Mouse (Mus musculus): ENCODE data around the gene Aff2.

The Aff2 gene

GRCm38 (mm10) chrX:69666145-69666677 lies 306.1 kb downstream of the Aff2 start:
- in situ Hi-C loops (cut with MboI; ENCODE audit: low pct_unique_long_range_greater_than_20kb in 1 of 2, low sequenced_read_pairs in 2 of 2, unreplicated experiment in 1 of 2) = no loop called here

- in situ Hi-C loops (cut with MboI; ENCODE audit: low pct_unique_long_range_greater_than_20kb in 1 of 2, low sequenced_read_pairs in 2 of 2, unreplicated experiment in 1 of 2) = no loop called here
Observed at GRCm38 (mm10) chrX:69675691-69676090, 315.6 kb downstream of the Aff2 start.

- in situ Hi-C loops (cut with MboI; ENCODE audit: low pct_unique_long_range_greater_than_20kb in 1 of 2, low sequenced_read_pairs in 2 of 2, unreplicated experiment in 1 of 2) = no loop called here
Observed at GRCm38 (mm10) chrX:69698840-69699239, 338.7 kb downstream of the Aff2 start.

DNA sequence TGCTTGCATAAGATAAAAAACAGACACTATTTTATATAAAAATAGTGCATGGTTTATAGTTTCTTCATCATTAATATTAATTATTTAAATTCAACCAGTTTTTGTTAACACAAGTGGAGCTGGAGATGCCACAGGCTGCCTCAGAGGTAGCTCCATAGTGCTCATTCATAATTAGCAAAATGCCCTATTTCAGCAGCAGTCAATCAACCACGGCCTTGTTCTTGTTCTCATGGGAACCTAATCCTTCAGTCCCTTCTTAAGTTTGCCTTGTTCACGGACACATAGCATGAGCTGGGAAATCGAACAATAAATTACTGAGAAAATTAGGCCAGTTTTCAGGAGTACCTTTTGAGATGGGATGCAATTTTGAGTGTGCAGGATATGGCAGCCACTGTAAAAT lies 378.9 kb downstream of the Aff2 start:
- in situ Hi-C loops (cut with MboI; ENCODE audit: low pct_unique_long_range_greater_than_20kb in 1 of 2, low sequenced_read_pairs in 2 of 2, unreplicated experiment in 1 of 2) = no loop called here

- in situ Hi-C loops (cut with MboI; ENCODE audit: low pct_unique_long_range_greater_than_20kb in 1 of 2, low sequenced_read_pairs in 2 of 2, unreplicated experiment in 1 of 2) = no loop called here
Observed at GRCm38 (mm10) chrX:69744962-69745597, 385.0 kb downstream of the Aff2 start.

- in situ Hi-C loops (cut with MboI; ENCODE audit: low pct_unique_long_range_greater_than_20kb in 1 of 2, low sequenced_read_pairs in 2 of 2, unreplicated experiment in 1 of 2) = no loop called here
Observed at GRCm38 (mm10) chrX:69801890-69802439, 441.9 kb downstream of the Aff2 start.

GRCm38 (mm10) chrX:69802481-69802880 lies 442.4 kb downstream of the Aff2 start:
- in situ Hi-C loops (cut with MboI; ENCODE audit: low pct_unique_long_range_greater_than_20kb in 1 of 2, low sequenced_read_pairs in 2 of 2, unreplicated experiment in 1 of 2) = no loop called here

- in situ Hi-C loops (cut with MboI; ENCODE audit: low pct_unique_long_range_greater_than_20kb in 1 of 2, low sequenced_read_pairs in 2 of 2, unreplicated experiment in 1 of 2) = no loop called here
Observed at GRCm38 (mm10) chrX:69811798-69812197, 451.7 kb downstream of the Aff2 start.

- in situ Hi-C loops (cut with MboI; ENCODE audit: low pct_unique_long_range_greater_than_20kb in 1 of 2, low sequenced_read_pairs in 2 of 2, unreplicated experiment in 1 of 2) = no loop called here
Observed at GRCm38 (mm10) chrX:69815054-69815453, 455.0 kb downstream of the Aff2 start.

DNA sequence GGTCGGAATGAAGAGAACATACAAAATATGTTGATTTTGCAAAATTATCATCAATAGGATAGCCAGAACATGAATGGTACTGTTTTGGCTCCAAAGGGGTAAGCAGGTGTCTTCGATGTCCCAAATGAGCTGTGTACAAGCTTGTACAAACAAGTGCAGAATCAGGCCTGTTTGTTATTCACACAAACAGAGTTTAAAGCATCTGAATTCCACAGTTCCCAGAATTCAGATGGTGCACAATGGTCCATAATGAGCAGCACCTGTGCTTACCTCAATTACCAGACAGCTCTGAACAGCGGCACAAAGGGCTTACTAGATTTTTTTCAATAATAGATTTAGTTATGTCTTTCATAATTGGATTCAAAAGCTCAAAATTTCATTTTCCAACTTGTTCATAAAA lies 457.6 kb downstream of the Aff2 start:
- in situ Hi-C loops (cut with MboI; ENCODE audit: low pct_unique_long_range_greater_than_20kb in 1 of 2, low sequenced_read_pairs in 2 of 2, unreplicated experiment in 1 of 2) = no loop called here

DNA sequence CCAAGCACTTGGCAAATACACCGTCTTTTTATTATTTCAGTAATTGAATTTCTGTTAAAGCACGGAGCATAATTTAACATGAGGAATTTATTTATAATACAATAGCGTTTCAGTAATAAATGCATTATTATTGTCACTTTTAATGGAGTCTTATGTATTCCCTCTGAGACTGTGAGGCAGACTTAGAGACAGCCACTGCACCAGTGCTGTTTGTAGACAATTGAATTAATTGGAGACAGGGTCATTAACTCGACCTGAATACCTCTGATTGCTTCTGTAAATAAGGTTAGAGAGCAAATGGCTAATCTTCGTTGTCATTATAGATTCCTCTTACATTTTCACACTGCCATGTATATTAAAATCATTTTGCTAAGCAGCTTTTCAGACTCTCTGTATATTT lies 458.1 kb downstream of the Aff2 start:
- in situ Hi-C loops (cut with MboI; ENCODE audit: low pct_unique_long_range_greater_than_20kb in 1 of 2, low sequenced_read_pairs in 2 of 2, unreplicated experiment in 1 of 2) = no loop called here

- in situ Hi-C loops (cut with MboI; ENCODE audit: low pct_unique_long_range_greater_than_20kb in 1 of 2, low sequenced_read_pairs in 2 of 2, unreplicated experiment in 1 of 2) = no loop called here
Observed at GRCm38 (mm10) chrX:69867601-69868000, 507.5 kb downstream of the Aff2 start.

- in situ Hi-C loops (cut with MboI; ENCODE audit: low pct_unique_long_range_greater_than_20kb in 1 of 2, low sequenced_read_pairs in 2 of 2, unreplicated experiment in 1 of 2) = no loop called here
Observed at GRCm38 (mm10) chrX:69891713-69892112, 531.6 kb downstream of the Aff2 start.

Measured in mouse embryonic stem cell (cell line).